Mouse (Mus musculus): ENCODE measurements at regions not wholly inside any gene's neighbourhood (a gene's known extent, or its start where the extent isn't known, plus 50 kb on each side); places are given as distances from the start of the nearest gene placed in this dataset.

GRCm38 (mm10) chr6:79387732-79388131 lies 430.0 kb upstream of the Gm20594 start:
- POLR2A ChIA-PET, result no interaction called here
- CTCF ChIA-PET, result no interaction called here

- ChIA-PET CTCF (no interaction called here), POLR2A (no interaction called here)
Measured at GRCm38 (mm10) chr6:79401090-79401489, 416.6 kb upstream of the Gm20594 start.

GRCm38 (mm10) chr6:79408955-79409354 lies 408.8 kb upstream of the Gm20594 start:
- ChIA-PET POLR2A (no interaction called here), CTCF (no interaction called here)

GRCm38 (mm10) chr6:79445821-79446220 lies 371.9 kb upstream of the Gm20594 start:
- POLR2A ChIA-PET, result interaction anchor here in 1 of 4 experiments (0.6 kb wide), 1 partner anchor 574 kb away, joined by 7 read pairs; no protein-coding TSS in a partner anchor
- CTCF ChIA-PET, result interaction anchor here in 1 of 4 experiments (0.6 kb wide), 1 partner anchor 1817 kb away, joined by 4 read pairs; no protein-coding TSS in a partner anchor

GRCm38 (mm10) chr6:79491245-79491644 lies 326.5 kb upstream of the Gm20594 start:
- POLR2A ChIA-PET, result no interaction called here
- CTCF ChIA-PET, result no interaction called here

GRCm38 (mm10) chr6:79500649-79501048 lies 317.1 kb upstream of the Gm20594 start:
- ChIA-PET POLR2A (no interaction called here), CTCF (no interaction called here)
